10 mouse cellular contexts compared by ENCODE assay signal in the genomic region with DNA sequence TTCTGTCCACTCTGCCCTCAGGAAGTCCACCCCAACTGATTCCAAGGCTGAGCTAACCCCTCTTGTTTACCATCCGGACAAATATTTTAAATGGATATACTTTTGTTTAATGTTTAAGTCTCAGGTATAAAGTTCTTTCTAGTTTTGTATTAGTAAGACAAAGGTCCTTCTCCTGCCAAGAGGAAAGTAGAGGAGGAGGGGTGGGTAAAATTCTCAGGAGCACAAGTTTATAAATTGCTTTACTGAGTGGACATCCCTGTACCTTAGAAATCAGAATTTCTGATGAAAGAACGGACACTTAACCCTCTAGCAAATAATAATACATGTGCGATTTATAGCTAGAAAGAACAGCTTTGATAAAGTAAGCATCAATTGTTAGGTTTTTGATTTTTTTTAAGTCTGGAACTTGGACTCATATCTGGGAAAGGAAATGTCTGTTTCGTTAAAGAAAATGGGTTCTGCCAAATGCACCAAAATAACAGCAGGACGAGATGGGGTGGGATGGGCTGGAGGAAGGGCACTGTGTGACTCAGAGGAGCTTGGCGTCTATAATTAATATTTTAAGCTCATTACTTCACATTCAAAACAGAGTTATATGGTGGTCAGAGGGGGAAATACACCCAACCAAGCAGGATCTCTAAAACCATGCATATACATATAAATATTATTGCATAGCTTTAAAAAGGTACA. TPM values are rescaled to one million over a fixed set of nuclear protein-coding genes. Genes with fewer than 3 reads are reported as not detected.
DNase-seq lines count a peak whose midpoint lies in the region; ATAC-seq and TF ChIP-seq lines count a peak whose summit lies in the region.
"Had no signal": no experiment of that assay in that cellular context is flagged by ENCODE, and none has a peak within 500 bp of the region (broad histone marks: within the 10 kb centered on the region; RNA-seq: fewer than 3 reads in every experiment).

No protein-coding gene starts in this region.

- peak overlapping the region; percentile 98 for H3K27ac ChIP-seq in kidney, adult 2 months (ENCODE audit: insufficient read depth, low read depth, low read length)
- peak overlapping the region; percentile 10; the same call in 1 of the 2 replicates for H3K27ac ChIP-seq in neural tube, embryonic 13.5 days (replicated peaks)
- H3K27ac ChIP-seq in neural tube, embryonic 15.5 days (replicated peaks): no peak overlapping the region
- H3K27ac ChIP-seq in intestine, postnatal 0 days (ENCODE audit: low read depth, low read length): peak overlapping the region; percentile 65; the same call in 1 of the 2 replicates

- H3K9ac ChIP-seq in neural tube, embryonic 13.5 days: no peak overlapping the region
- no peak overlapping the region for H3K9ac ChIP-seq in neural tube, embryonic 15.5 days (replicated peaks)
- H3K9ac ChIP-seq in intestine, postnatal 0 days (ENCODE audit: low read depth, low read length): no peak overlapping the region

- no peak for ATAC-seq in neural tube, embryonic 13.5 days (ENCODE audit: low read depth)
- no peak for ATAC-seq in neural tube, embryonic 15.5 days (ENCODE audit: low FRiP score)
- ATAC-seq in intestine, postnatal 0 days: no peak

- H3K4me1 ChIP-seq in kidney, adult 2 months (ENCODE audit: control insufficient read depth, insufficient read depth, low read length): peaks cover 13% of the 10 kb centered on the region
- no peaks in the 10 kb centered on the region for H3K4me1 ChIP-seq in neural tube, embryonic 13.5 days (replicated peaks)
- H3K4me1 ChIP-seq in neural tube, embryonic 15.5 days: 0 out of 2 replicates have a peak, but pooled peaks cover 2% of the 10 kb centered on the region
- no peaks in the 10 kb centered on the region for H3K4me1 ChIP-seq in intestine, postnatal 0 days (replicated peaks; ENCODE audit: control insufficient read depth, insufficient read depth, low read length)

- no peak for TF ChIP-seq CTCF in kidney, adult 2 months (conservative IDR thresholded peaks at IDR 0.05; ENCODE audit: insufficient read depth, insufficient read length, low read depth, low read length)
- no peak for TF ChIP-seq CTCF in intestine, postnatal 0 days (IDR thresholded peaks at IDR 0.05; ENCODE audit: low read depth)

- DNase-seq in kidney, adult 2 months: peak; percentile 54
- no peak for DNase-seq in kidney, postnatal 25 days
- no peak for DNase-seq in spleen, postnatal 10 days (ENCODE audit: low spot score in 2 of 2)
- no peak for DNase-seq in cerebellum, postnatal 4 days (ENCODE audit: low spot score in 2 of 2)
- no peak for DNase-seq in urinary bladder, adult 18-20 months (ENCODE audit: low spot score in 2 of 2)
- DNase-seq: cerebellum, postnatal 10 days; gastrocnemius, postnatal 14 days had no signal

- no peak overlapping the region for H3K4me3 ChIP-seq in kidney, adult 2 months (ENCODE audit: insufficient read depth, low read depth, low read length)
- no peak overlapping the region for H3K4me3 ChIP-seq in neural tube, embryonic 13.5 days
- H3K4me3 ChIP-seq in neural tube, embryonic 15.5 days (replicated peaks): no peak overlapping the region
- no peak overlapping the region for H3K4me3 ChIP-seq in intestine, postnatal 0 days (ENCODE audit: low read depth, low read length)

- no peak overlapping the region for H3K4me2 ChIP-seq in neural tube, embryonic 13.5 days
- no peak overlapping the region for H3K4me2 ChIP-seq in neural tube, embryonic 15.5 days
- H3K4me2 ChIP-seq in intestine, postnatal 0 days (replicated peaks; ENCODE audit: low read depth): no peak overlapping the region

- 33% methylated on average over 6 of the region's 6 CpGs for WGBS in kidney, adult 2 months
- WGBS in neural tube, embryonic 13.5 days: 83% methylated on average over 6 of the region's 6 CpGs
- 87% methylated on average over 6 of the region's 6 CpGs for WGBS in neural tube, embryonic 15.5 days
- 52% methylated on average over 6 of the region's 6 CpGs for WGBS in intestine, postnatal 0 days

- no peak for TF ChIP-seq POLR2A in kidney, adult 2 months (IDR thresholded peaks at IDR 0.05; ENCODE audit: low read depth, low read length)

- no peaks in the 10 kb centered on the region for H3K36me3 ChIP-seq in kidney, adult 2 months (ENCODE audit: control insufficient read depth, insufficient read depth, low read length)
- H3K36me3 ChIP-seq in neural tube, embryonic 13.5 days: no peaks in the 10 kb centered on the region
- H3K36me3 ChIP-seq in neural tube, embryonic 15.5 days: no peaks in the 10 kb centered on the region
- no peaks in the 10 kb centered on the region for H3K36me3 ChIP-seq in intestine, postnatal 0 days (ENCODE audit: control insufficient read depth, insufficient read depth)

- no peaks in the 10 kb centered on the region for H3K9me3 ChIP-seq in neural tube, embryonic 13.5 days
- no peaks in the 10 kb centered on the region for H3K9me3 ChIP-seq in neural tube, embryonic 15.5 days (replicated peaks)
- H3K9me3 ChIP-seq in intestine, postnatal 0 days (ENCODE audit: control insufficient read depth): no peaks in the 10 kb centered on the region

- no peaks in the 10 kb centered on the region for H3K27me3 ChIP-seq in kidney, adult 2 months (replicated peaks; ENCODE audit: control insufficient read depth, insufficient read depth, low read length)
- H3K27me3 ChIP-seq in neural tube, embryonic 13.5 days: no peaks in the 10 kb centered on the region
- H3K27me3 ChIP-seq in neural tube, embryonic 15.5 days (replicated peaks): no peaks in the 10 kb centered on the region
- no peaks in the 10 kb centered on the region for H3K27me3 ChIP-seq in intestine, postnatal 0 days (replicated peaks; ENCODE audit: control insufficient read depth, insufficient read depth, low read length)

RNA-seq across cellular contexts. Expression of a gene that starts 38.7 kb away (rescaled TPM):
- 247 and 281 TPM in 2 replicates for polyA plus RNA-seq in kidney, adult 2 months (2012; rRNA removed)
- 30.8 and 37.9 TPM in 2 replicates for polyA plus RNA-seq in neural tube, embryonic 13.5 days (2015; fragmentation: Nextera tagmentation; extraction: Ambion mirVana)
- polyA plus RNA-seq in neural tube, embryonic 15.5 days (2015; fragmentation: Nextera tagmentation; extraction: Ambion mirVana): 18.5 and 18.9 TPM in 2 replicates
- polyA plus RNA-seq in intestine, postnatal 0 days (2015; fragmentation: Nextera tagmentation; extraction: Ambion mirVana): 243 and 271 TPM in 2 replicates
